Mouse (Mus musculus) c-Kit-positive CD71-positive TER-119-positive erythroid progenitor cells, embryonic 14.5 days (primary cell): ENCODE data around the gene Il17rd.

ENCODE experiments used
- DNase-seq: peaks from one replicate; pipeline ENCODE4 v3.0.0-alpha.2; 2013; ENCODE audit warnings: low spot score

Gene Il17rd

GRCm38 (mm10) chr14:27145171-27146045 lies 106.7 kb downstream of the Il17rd start:
- DNase-seq: no peak

- DNase-seq: no peak
These were observed 109.0 kb downstream of the Il17rd start for GRCm38 (mm10) chr14:27147726-27148125.

GRCm38 (mm10) chr14:27149401-27149800 lies 110.7 kb downstream of the Il17rd start:
- no peak for DNase-seq

- DNase-seq: no peak
These were observed 111.4 kb downstream of the Il17rd start for GRCm38 (mm10) chr14:27150011-27150640.

GRCm38 (mm10) chr14:27151432-27151831 lies 112.7 kb downstream of the Il17rd start:
- DNase-seq: no peak

GRCm38 (mm10) chr14:27155088-27155487 lies 116.3 kb downstream of the Il17rd start:
- no peak for DNase-seq

- DNase-seq: no peak
These were observed 117.3 kb downstream of the Il17rd start for GRCm38 (mm10) chr14:27156032-27156431.
